Mouse (Mus musculus): ENCODE measurements at regions not wholly inside any gene's neighbourhood (a gene's known extent, or its start where the extent isn't known, plus 50 kb on each side); places are given as distances from the start of the nearest gene placed in this dataset.

DNA sequence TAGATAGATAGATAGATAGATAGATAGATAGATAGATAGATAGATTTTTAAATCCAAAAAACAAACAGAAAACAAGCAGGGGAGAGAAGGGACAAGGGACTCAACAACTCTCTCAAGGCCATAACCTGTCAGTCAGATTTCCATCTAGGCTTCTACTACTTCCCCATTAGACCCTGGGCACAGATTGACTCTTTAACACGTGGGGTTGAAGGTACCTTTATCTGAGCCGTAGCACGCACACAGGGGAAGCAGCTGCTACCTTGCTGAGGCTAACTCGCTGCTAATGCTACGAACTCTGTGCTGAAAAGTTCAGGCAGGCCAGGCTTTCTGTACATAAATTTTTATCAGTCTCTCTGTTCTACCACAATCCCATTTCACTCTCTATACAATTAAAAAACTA lies 191.4 kb upstream of the Tank start:
- H3K9me3 ChIP-seq: no peaks in the 10 kb centered on the region
- no peaks in the 10 kb centered on the region for H3K4me1 ChIP-seq
- no peak overlapping the region for H3K9ac ChIP-seq
- H3K4me2 ChIP-seq: no peak overlapping the region
- H3K27me3 ChIP-seq: no peaks in the 10 kb centered on the region
- no peak for ATAC-seq (ENCODE audit: insufficient number of reproducible peaks, low FRiP score, low TSS enrichment, low read depth)
- H3K27ac ChIP-seq: no peak overlapping the region
- WGBS: 80% methylated on average over 5 of the region's 5 CpGs
- H3K4me3 ChIP-seq: no peak overlapping the region
- H3K36me3 ChIP-seq: no peaks in the 10 kb centered on the region

DNA sequence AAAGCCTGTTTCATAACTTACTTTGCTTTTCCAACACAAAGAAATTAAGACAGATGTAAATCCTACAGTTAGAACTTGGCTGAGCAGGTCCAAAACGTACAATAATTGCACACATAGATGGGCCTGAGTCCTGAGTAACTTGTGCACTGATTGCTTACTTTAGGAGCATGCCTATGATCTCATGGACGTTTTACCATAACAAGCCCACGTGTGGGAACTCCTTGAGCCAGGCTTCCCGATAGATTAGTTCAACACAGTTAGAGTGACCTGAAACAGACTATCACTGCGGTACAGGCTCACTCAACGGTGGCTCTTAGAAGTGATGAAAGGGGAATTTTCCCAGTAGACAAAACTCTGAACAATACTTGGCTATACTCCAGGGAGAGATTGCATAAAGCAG lies 193.9 kb upstream of the Tank start:
- H3K36me3 ChIP-seq: no peaks in the 10 kb centered on the region
- 65% methylated on average over 6 of the region's 6 CpGs for WGBS
- H3K4me1 ChIP-seq: no peaks in the 10 kb centered on the region
- H3K27ac ChIP-seq: no peak overlapping the region
- H3K9ac ChIP-seq: no peak overlapping the region
- H3K9me3 ChIP-seq: no peaks in the 10 kb centered on the region
- no peak overlapping the region for H3K4me2 ChIP-seq
- no peak for ATAC-seq (ENCODE audit: insufficient number of reproducible peaks, low FRiP score, low TSS enrichment, low read depth)
- no peak overlapping the region for H3K4me3 ChIP-seq
- no peaks in the 10 kb centered on the region for H3K27me3 ChIP-seq

DNA sequence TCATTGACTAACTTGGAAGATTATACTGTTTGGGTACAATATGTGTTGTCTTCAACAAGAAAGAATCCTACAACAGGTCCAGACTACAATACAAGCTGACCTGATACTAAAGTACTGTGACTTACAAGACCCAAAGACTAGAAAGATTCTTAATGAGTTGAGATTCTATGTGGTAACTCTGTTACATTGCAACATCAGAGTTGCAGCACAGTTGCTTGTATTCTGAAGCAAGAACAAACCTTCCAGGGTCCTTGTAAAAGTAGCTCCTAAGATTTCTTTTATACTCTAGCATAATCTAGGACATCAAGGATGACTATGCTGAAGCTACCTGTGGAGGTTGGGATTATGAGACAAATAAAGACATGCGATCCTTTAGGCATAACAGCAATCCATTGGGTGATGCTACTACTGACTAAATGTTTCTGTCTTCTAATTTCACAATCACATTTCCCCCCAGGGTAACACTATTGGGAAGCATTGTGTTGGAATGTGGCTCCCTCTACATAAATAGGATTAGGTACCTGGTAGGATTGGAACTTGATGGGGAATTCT lies 194.6 kb upstream of the Tank start:
- Histone ChIP-seq H3K9me3 (no peaks in the 10 kb centered on the region), H3K4me3 (no peak overlapping the region), H3K36me3 (no peaks in the 10 kb centered on the region), H3K9ac (no peak overlapping the region), H3K4me1 (no peaks in the 10 kb centered on the region), H3K4me2 (no peak overlapping the region), H3K27me3 (no peaks in the 10 kb centered on the region), H3K27ac (no peak overlapping the region)
- ATAC-seq (ENCODE audit: insufficient number of reproducible peaks, low FRiP score, low TSS enrichment, low read depth): no peak
- WGBS: 90% methylated on average over 1 of the region's 1 CpGs

DNA sequence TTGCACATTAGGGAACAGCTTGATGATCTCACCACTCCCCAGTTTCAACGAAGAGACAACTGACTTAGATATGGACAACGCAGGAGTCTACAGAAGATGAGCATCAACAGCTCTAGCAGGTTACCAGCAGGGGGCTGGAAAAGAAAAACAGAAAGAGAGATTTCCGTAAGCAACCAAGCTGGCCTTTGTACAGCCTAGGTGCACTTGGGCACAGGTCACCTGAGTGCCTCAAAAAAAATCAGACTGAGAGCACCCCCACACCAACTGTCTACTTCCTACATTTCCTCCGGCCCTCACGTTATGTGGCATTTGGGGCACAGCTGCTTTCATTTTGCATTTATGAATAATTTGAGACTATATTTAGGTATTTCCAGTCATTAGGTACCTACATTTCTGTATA lies 199.3 kb upstream of the Tank start:
- H3K4me3 ChIP-seq: no peak overlapping the region
- H3K9me3 ChIP-seq: no peaks in the 10 kb centered on the region
- no peak overlapping the region for H3K9ac ChIP-seq
- 62% methylated on average over 5 of the region's 5 CpGs for WGBS
- no peaks in the 10 kb centered on the region for H3K27me3 ChIP-seq
- no peaks in the 10 kb centered on the region for H3K36me3 ChIP-seq
- no peaks in the 10 kb centered on the region for H3K4me1 ChIP-seq
- no peak overlapping the region for H3K27ac ChIP-seq
- no peak for ATAC-seq (ENCODE audit: insufficient number of reproducible peaks, low FRiP score, low TSS enrichment, low read depth)
- no peak overlapping the region for H3K4me2 ChIP-seq

DNA sequence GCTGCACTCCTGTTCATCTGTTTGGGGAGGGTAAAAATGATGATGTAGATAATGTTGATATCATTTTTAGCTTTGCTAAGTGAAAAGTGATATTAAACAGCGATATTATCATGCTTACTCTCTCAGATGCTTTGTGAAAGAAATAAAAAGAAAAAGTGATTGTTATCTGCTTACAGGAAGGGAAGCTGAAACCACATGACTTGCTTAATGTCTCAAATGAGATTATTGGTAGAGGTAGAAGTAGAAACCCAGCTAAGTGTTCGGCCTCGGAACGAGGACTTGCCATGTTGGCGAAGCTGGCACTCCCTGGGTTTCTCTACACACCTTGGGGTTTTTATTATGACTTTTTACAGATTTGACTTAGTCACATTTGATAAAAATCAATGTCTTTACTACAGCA lies 200.1 kb upstream of the Tank start:
- H3K4me1 ChIP-seq: no peaks in the 10 kb centered on the region
- H3K9me3 ChIP-seq: no peaks in the 10 kb centered on the region
- H3K4me2 ChIP-seq: no peak overlapping the region
- no peak overlapping the region for H3K4me3 ChIP-seq
- no peaks in the 10 kb centered on the region for H3K27me3 ChIP-seq
- no peaks in the 10 kb centered on the region for H3K36me3 ChIP-seq
- no peak overlapping the region for H3K27ac ChIP-seq
- WGBS: 88% methylated on average over 5 of the region's 5 CpGs
- no peak for ATAC-seq (ENCODE audit: insufficient number of reproducible peaks, low FRiP score, low TSS enrichment, low read depth)
- H3K9ac ChIP-seq: no peak overlapping the region

DNA sequence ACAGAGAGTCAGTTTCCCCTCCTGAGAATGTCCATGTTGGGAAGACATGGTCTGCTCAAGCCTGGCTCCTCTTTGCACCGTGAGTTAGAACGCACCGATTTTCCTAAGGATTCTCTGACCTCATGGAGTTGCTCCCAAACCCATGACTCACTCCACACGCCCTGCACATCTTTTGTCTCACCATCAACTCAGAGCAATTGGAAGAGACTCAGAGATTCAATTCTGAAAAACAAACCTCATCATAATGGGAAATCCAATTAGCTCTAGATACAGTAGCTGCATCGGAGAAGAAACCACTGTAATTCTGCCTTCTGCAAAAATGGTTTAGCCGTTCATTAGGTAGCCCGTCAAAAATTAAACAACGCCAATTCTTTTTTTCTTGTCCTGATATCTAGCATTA lies 200.6 kb upstream of the Tank start:
- WGBS: 87% methylated on average over 8 of the region's 8 CpGs
- no peaks in the 10 kb centered on the region for H3K4me1 ChIP-seq
- no peak overlapping the region for H3K4me3 ChIP-seq
- H3K4me2 ChIP-seq: no peak overlapping the region
- H3K9me3 ChIP-seq: no peaks in the 10 kb centered on the region
- H3K36me3 ChIP-seq: no peaks in the 10 kb centered on the region
- no peak overlapping the region for H3K27ac ChIP-seq
- H3K9ac ChIP-seq: no peak overlapping the region
- ATAC-seq (ENCODE audit: insufficient number of reproducible peaks, low FRiP score, low TSS enrichment, low read depth): no peak
- H3K27me3 ChIP-seq: no peaks in the 10 kb centered on the region

DNA sequence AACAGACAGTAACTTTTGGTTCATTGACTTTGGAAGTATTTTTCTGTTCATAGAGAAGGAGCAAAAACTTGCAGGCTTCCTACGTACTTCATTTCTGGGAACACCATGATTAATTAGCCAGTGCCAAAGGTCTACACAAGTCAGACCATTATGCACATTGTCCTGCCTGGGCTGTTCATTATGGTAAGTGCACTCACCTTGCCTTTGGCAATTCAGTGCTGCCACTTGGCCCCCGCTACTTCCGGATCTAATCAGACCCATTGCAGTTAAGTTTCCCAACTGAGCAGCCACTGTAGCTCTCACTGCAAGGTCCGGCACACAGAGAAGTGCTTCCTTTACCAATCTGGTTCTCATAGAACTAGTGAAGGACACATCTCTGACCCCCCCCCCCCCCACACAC lies 215.8 kb upstream of the Tank start:
- Histone ChIP-seq H3K9ac (no peak overlapping the region), H3K9me3 (no peaks in the 10 kb centered on the region), H3K27me3 (no peaks in the 10 kb centered on the region), H3K4me3 (no peak overlapping the region), H3K4me2 (no peak overlapping the region), H3K4me1 (no peaks in the 10 kb centered on the region), H3K36me3 (no peaks in the 10 kb centered on the region), H3K27ac (no peak overlapping the region)
- no peak for ATAC-seq (ENCODE audit: insufficient number of reproducible peaks, low FRiP score, low TSS enrichment, low read depth)
- WGBS: 67% methylated on average over 4 of the region's 4 CpGs

DNA sequence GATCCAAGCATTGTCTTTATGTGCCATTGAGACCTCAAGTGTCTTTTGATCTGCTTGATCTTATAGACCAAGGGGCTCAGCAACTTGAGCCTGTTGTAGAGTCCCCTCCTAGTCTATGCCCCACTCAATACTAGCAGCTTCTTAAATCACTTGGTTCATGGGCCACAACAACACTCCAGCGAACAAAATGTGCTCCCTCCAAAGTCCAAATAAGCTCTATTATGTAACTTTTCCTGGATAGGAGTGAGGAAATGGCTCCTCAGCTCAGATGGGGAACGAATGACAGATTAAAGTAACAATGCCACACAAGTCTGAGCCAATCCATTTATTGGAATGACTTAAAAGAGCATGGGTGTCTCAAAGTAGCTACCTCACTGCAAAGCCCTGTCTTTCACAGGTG lies 217.0 kb upstream of the Tank start:
- Histone ChIP-seq H3K4me2 (no peak overlapping the region), H3K9me3 (no peaks in the 10 kb centered on the region), H3K36me3 (no peaks in the 10 kb centered on the region), H3K4me3 (no peak overlapping the region), H3K4me1 (no peaks in the 10 kb centered on the region), H3K9ac (no peak overlapping the region), H3K27me3 (no peaks in the 10 kb centered on the region), H3K27ac (no peak overlapping the region)
- 84% methylated on average over 2 of the region's 2 CpGs for WGBS
- ATAC-seq (ENCODE audit: insufficient number of reproducible peaks, low FRiP score, low TSS enrichment, low read depth): no peak

DNA sequence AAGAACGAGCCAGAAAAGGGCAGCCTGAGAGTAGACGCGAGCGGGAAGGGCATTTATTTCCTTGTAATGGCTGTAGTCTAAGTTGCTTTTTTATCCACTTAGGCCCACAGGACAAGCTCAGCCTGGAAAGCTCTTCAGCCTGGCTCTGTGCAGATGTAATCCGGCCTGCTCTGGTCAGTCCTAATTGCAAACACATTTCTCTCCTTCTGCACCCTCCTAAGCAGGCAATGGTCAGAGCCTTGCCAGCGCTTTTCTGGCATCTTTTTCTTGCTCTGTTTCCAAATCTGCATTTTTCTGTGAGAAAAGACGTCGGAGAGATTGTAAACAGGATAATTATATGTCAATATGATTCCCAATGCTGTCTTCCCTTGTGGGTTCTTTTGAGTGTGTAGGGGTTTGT lies 224.3 kb upstream of the Tank start:
- Histone ChIP-seq H3K9ac (no peak overlapping the region), H3K9me3 (no peaks in the 10 kb centered on the region), H3K4me3 (no peak overlapping the region), H3K27me3 (no peaks in the 10 kb centered on the region), H3K4me1 (peaks cover 12% of the 10 kb centered on the region), H3K27ac (peak overlapping the region; percentile 67), H3K36me3 (no peaks in the 10 kb centered on the region), H3K4me2 (no peak overlapping the region)
- 28% methylated on average over 8 of the region's 8 CpGs for WGBS
- peak; percentile 79 for ATAC-seq (ENCODE audit: insufficient number of reproducible peaks, low FRiP score, low TSS enrichment, low read depth)

DNA sequence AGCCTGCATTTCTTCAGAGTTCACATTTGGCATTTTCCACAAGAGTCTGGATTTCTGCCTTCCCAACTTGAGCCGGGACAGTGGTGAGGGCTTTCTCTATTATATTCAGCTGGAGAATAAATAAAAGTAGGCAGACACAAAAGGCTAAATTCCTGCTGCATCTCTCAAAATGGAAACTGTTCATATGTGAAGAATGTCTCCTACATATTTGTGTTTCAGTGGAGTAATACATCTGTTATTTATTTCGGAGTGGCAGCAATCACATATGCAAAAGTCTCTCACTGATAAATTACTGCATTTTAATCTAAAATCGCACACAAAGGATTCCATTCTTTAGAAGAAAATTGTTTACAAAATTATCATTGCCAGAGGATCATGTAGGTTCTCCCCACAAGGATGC lies 230.9 kb upstream of the Tank start:
- Histone ChIP-seq H3K4me3 (no peak overlapping the region), H3K27me3 (no peaks in the 10 kb centered on the region), H3K9ac (no peak overlapping the region), H3K36me3 (no peaks in the 10 kb centered on the region), H3K4me1 (no peaks in the 10 kb centered on the region), H3K27ac (no peak overlapping the region), H3K9me3 (no peaks in the 10 kb centered on the region), H3K4me2 (no peak overlapping the region)
- WGBS: 78% methylated on average over 3 of the region's 3 CpGs
- ATAC-seq (ENCODE audit: insufficient number of reproducible peaks, low FRiP score, low TSS enrichment, low read depth): no peak

DNA sequence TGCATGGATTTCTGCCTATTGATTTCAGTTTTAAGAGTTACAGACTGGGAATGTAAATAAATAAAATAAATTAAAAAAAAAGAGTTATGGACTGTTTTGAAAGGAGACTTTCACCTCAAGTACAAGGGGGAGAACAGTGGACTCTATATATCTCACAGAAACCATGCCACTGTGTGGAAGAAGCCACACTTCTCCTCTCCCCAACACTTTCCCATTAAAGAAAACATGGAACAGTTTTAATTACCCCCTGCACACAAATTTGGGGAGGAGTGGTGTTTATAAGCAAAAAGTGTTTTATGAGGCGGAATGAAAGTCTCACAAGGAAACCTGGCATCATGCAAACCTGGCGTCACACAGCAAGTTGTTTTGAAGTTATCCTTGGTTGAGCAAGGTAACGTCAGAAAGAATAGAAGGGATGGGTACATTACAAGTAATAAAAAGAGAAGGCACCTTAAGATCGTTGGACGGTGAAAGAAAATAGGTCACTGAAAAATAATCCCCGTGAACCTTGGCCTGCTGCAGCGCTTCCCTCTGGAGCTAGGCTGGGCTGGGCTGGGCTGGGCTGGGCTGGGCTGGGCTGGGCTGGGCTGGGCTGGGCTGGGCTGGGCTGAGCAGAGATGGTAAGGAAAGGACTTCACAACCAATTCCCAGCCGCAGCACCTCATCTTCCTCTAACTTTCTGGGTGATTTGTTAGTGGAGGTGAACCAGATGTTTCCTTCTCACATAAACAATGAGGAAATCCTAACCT lies 232.2 kb upstream of the Tank start:
- Histone ChIP-seq H3K9ac (no peak overlapping the region), H3K4me3 (no peak overlapping the region), H3K4me1 (no peaks in the 10 kb centered on the region), H3K9me3 (no peaks in the 10 kb centered on the region), H3K4me2 (no peak overlapping the region), H3K36me3 (no peaks in the 10 kb centered on the region), H3K27ac (no peak overlapping the region), H3K27me3 (no peaks in the 10 kb centered on the region)
- WGBS: 27% methylated on average over 8 of the region's 8 CpGs
- no peak for ATAC-seq (ENCODE audit: insufficient number of reproducible peaks, low FRiP score, low TSS enrichment, low read depth)

DNA sequence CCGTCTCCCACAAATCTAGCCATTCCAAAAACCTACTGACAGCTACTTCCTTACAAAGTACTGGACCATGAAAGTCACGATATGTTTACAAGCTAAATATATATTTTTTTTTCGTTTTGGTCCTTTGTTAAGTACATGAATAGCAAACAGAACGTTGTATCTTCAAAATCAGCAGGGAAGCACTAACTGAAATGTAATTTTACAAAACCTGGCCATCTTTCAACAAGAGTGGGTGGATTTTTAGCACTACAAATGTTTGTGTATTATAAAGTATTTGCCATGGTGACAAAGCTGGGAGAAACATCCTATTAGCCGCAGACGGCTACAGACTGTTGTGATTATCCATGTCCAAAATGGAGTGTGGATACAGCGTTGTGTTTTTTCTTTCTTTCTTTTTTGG lies 233.1 kb upstream of the Tank start:
- no peaks in the 10 kb centered on the region for H3K36me3 ChIP-seq
- H3K4me1 ChIP-seq: no peaks in the 10 kb centered on the region
- H3K4me3 ChIP-seq: no peak overlapping the region
- ATAC-seq (ENCODE audit: insufficient number of reproducible peaks, low FRiP score, low TSS enrichment, low read depth): no peak
- WGBS: 77% methylated on average over 7 of the region's 7 CpGs
- H3K9ac ChIP-seq: no peak overlapping the region
- H3K27ac ChIP-seq: no peak overlapping the region
- no peak overlapping the region for H3K4me2 ChIP-seq
- H3K9me3 ChIP-seq: no peaks in the 10 kb centered on the region
- no peaks in the 10 kb centered on the region for H3K27me3 ChIP-seq
